Comparison of ENCODE assay signal across 17 mouse cellular contexts in the genomic region with DNA sequence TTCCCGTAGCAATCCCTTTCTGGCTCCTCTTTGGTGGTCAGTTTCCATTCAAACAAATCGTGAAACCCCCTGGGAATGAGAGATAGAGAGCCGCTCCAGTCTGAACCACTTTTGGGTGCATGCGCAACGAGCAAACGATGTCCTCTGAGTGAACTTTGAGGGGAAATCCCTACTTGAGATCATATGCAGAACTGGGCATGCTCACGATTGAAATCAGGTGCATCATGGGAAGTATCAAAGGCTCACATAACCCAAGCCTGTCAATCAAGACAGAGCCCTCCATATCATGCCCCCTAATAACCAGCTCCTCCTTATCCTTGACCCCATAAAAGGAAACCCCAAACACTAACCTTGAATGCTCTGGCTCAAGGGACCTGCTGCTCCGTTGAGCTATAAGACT. TPM values are rescaled to one million over a fixed set of nuclear protein-coding genes. Genes with fewer than 3 reads are reported as not detected.
DNase-seq lines count a peak whose midpoint lies in the region; ATAC-seq lines count a peak whose summit lies in the region.
"Had no signal": no experiment of that assay in that cellular context is flagged by ENCODE, and none has a peak within 500 bp of the region (broad histone marks: within the 10 kb centered on the region; RNA-seq: fewer than 3 reads in every experiment).

No protein-coding gene starts in this region.

- no peaks in the 10 kb centered on the region for H3K36me3 ChIP-seq in liver, embryonic 12.5 days
- H3K36me3 ChIP-seq in liver, embryonic 15.5 days (replicated peaks): no peaks in the 10 kb centered on the region
- no peaks in the 10 kb centered on the region for H3K36me3 ChIP-seq in intestine, embryonic 15.5 days
- no peaks in the 10 kb centered on the region for H3K36me3 ChIP-seq in forebrain, embryonic 16.5 days (ENCODE audit: control insufficient read depth, insufficient read depth)
- H3K36me3 ChIP-seq: embryonic facial prominence, embryonic 10.5 days; G1E; heart, embryonic 12.5 days; hindbrain, embryonic 10.5 days had no signal

- no peak overlapping the region for H3K4me2 ChIP-seq in liver, embryonic 12.5 days
- H3K4me2 ChIP-seq in liver, embryonic 15.5 days: no peak overlapping the region
- no peak overlapping the region for H3K4me2 ChIP-seq in intestine, embryonic 15.5 days (replicated peaks)
- H3K4me2 ChIP-seq in forebrain, embryonic 16.5 days (ENCODE audit: low read length): no peak overlapping the region
- H3K4me2 ChIP-seq: forebrain, embryonic 13.5 days; heart, embryonic 12.5 days; hindbrain, embryonic 14.5 days had no signal

- ATAC-seq in liver, embryonic 12.5 days: 0 out of 2 replicates have a peak, but pooled peaks have one; percentile 12
- ATAC-seq in activated CD4-positive, CD25-positive, alpha-beta regulatory T cell, adult 4 months: peak; percentile 72
- ATAC-seq in liver, embryonic 15.5 days (ENCODE audit: insufficient read depth): 0 out of 2 replicates have a peak, but pooled peaks have one; percentile 7
- no peak for ATAC-seq in intestine, embryonic 15.5 days
- ATAC-seq in forebrain, embryonic 16.5 days: no peak
- ATAC-seq: forebrain, embryonic 13.5 days had no signal

- DNase-seq in liver: no peak
- DNase-seq in left cerebral cortex, adult 11 months (ENCODE audit: low spot score): no peak
- DNase-seq: cerebellum, adult 2 months; cerebellum, postnatal 10 days; gastrocnemius, adult 2 months; gastrocnemius, postnatal 25 days had no signal

- H3K9me3 ChIP-seq in liver, embryonic 12.5 days (replicated peaks): no peaks in the 10 kb centered on the region
- H3K9me3 ChIP-seq in liver, embryonic 15.5 days (replicated peaks): no peaks in the 10 kb centered on the region
- H3K9me3 ChIP-seq in intestine, embryonic 15.5 days: no peaks in the 10 kb centered on the region
- no peaks in the 10 kb centered on the region for H3K9me3 ChIP-seq in forebrain, embryonic 16.5 days (ENCODE audit: control insufficient read depth, low read length)
- H3K9me3 ChIP-seq: embryonic facial prominence, embryonic 10.5 days; forebrain, embryonic 13.5 days; heart, embryonic 12.5 days; hindbrain, embryonic 10.5 days had no signal

- H3K9ac ChIP-seq in liver, embryonic 12.5 days: no peak overlapping the region
- no peak overlapping the region for H3K9ac ChIP-seq in liver, embryonic 15.5 days
- H3K9ac ChIP-seq in intestine, embryonic 15.5 days: no peak overlapping the region
- no peak overlapping the region for H3K9ac ChIP-seq in forebrain, embryonic 16.5 days (replicated peaks; ENCODE audit: low read depth, low read length)
- H3K9ac ChIP-seq: forebrain, embryonic 13.5 days; heart, embryonic 12.5 days; hindbrain, embryonic 14.5 days had no signal

- WGBS in liver, embryonic 12.5 days (ENCODE audit: insufficient replicate concordance): 63% methylated on average over 8 of the region's 8 CpGs
- WGBS in liver, embryonic 15.5 days (ENCODE audit: insufficient replicate concordance): 58% methylated on average over 8 of the region's 8 CpGs
- 67% methylated on average over 8 of the region's 8 CpGs for WGBS in intestine, embryonic 15.5 days
- WGBS in forebrain, embryonic 16.5 days: 88% methylated on average over 8 of the region's 8 CpGs

- H3K27me3 ChIP-seq in liver, embryonic 12.5 days (replicated peaks): 0 out of 2 replicates have a peak, but pooled peaks cover 4% of the 10 kb centered on the region
- H3K27me3 ChIP-seq in liver, embryonic 15.5 days: no peaks in the 10 kb centered on the region
- no peaks in the 10 kb centered on the region for H3K27me3 ChIP-seq in intestine, embryonic 15.5 days (replicated peaks)
- no peaks in the 10 kb centered on the region for H3K27me3 ChIP-seq in forebrain, embryonic 16.5 days (replicated peaks; ENCODE audit: control insufficient read depth, insufficient read depth, low read length)
- H3K27me3 ChIP-seq: forebrain, embryonic 13.5 days had no signal

- peaks cover 7% of the 10 kb centered on the region for H3K4me1 ChIP-seq in liver, embryonic 12.5 days
- peaks cover 14% of the 10 kb centered on the region for H3K4me1 ChIP-seq in liver, embryonic 15.5 days (replicated peaks)
- H3K4me1 ChIP-seq in intestine, embryonic 15.5 days (replicated peaks): peaks cover 3% of the 10 kb centered on the region; the same call in 1 of the 2 replicates
- no peaks in the 10 kb centered on the region for H3K4me1 ChIP-seq in forebrain, embryonic 16.5 days (replicated peaks; ENCODE audit: control insufficient read depth, insufficient read depth, low read length)
- H3K4me1 ChIP-seq: heart, embryonic 12.5 days had no signal

- H3K4me3 ChIP-seq in liver, embryonic 12.5 days: no peak overlapping the region
- no peak overlapping the region for H3K4me3 ChIP-seq in liver, embryonic 15.5 days (replicated peaks)
- no peak overlapping the region for H3K4me3 ChIP-seq in intestine, embryonic 15.5 days (replicated peaks)
- no peak overlapping the region for H3K4me3 ChIP-seq in forebrain, embryonic 16.5 days (replicated peaks; ENCODE audit: low read length)
- H3K4me3 ChIP-seq: embryonic facial prominence, embryonic 10.5 days; forebrain, embryonic 13.5 days; gastrocnemius, adult 2 months; heart, embryonic 12.5 days; hindbrain, embryonic 10.5 days had no signal

- H3K27ac ChIP-seq in liver, embryonic 12.5 days: 0 out of 2 replicates have a peak overlapping the region, but pooled peaks have one; percentile 59
- H3K27ac ChIP-seq in liver, embryonic 15.5 days (replicated peaks): peak overlapping the region; percentile 73
- no peak overlapping the region for H3K27ac ChIP-seq in intestine, embryonic 15.5 days
- H3K27ac ChIP-seq in forebrain, embryonic 16.5 days (ENCODE audit: low read length): no peak overlapping the region
- H3K27ac ChIP-seq: embryonic facial prominence, embryonic 10.5 days; forebrain, embryonic 13.5 days; gastrocnemius, adult 2 months; hindbrain, embryonic 10.5 days; hindbrain, embryonic 14.5 days had no signal

RNA-seq across cellular contexts. Expression of gene Dio3, which starts 59.1 kb away (rescaled TPM):
- polyA plus RNA-seq in liver, embryonic 12.5 days (2016; fragmentation: Nextera tagmentation; extraction: Ambion mirVana): 0.13 and 0.41 TPM in 2 replicates
- polyA plus RNA-seq in activated CD4-positive, CD25-positive, alpha-beta regulatory T cell, adult 4 months (2017; shearing (Covaris generic)): not detected
- 0.07 and 0.15 TPM in 2 replicates for polyA plus RNA-seq in liver, embryonic 15.5 days (2015; fragmentation: Nextera tagmentation; extraction: Ambion mirVana)
- polyA plus RNA-seq in intestine, embryonic 15.5 days (2015; fragmentation: Nextera tagmentation; extraction: Ambion mirVana): 1.7 and 2.2 TPM in 2 replicates
- polyA plus RNA-seq in forebrain, embryonic 16.5 days (2015; fragmentation: Nextera tagmentation; extraction: Ambion mirVana): 4.1 and 5.4 TPM in 2 replicates
- polyA plus RNA-seq: G1E had no signal

Comparison
In these comparisons a context has a peak if more than half of its experiments do, and no peak if none do; other contexts are left out.
1. ATAC-seq: peak in liver, embryonic 12.5 days (single experiment), activated CD4-positive, CD25-positive, alpha-beta regulatory T cell, adult 4 months (single experiment) and liver, embryonic 15.5 days (single experiment); none in intestine, embryonic 15.5 days (single experiment) and forebrain, embryonic 16.5 days (single experiment).
2. H3K27ac ChIP-seq: peak in liver, embryonic 12.5 days (single experiment) and liver, embryonic 15.5 days (single experiment); none in intestine, embryonic 15.5 days (single experiment) and forebrain, embryonic 16.5 days (single experiment).